Mouse (Mus musculus): ENCODE data around the gene Ly6g5c.

DNA sequence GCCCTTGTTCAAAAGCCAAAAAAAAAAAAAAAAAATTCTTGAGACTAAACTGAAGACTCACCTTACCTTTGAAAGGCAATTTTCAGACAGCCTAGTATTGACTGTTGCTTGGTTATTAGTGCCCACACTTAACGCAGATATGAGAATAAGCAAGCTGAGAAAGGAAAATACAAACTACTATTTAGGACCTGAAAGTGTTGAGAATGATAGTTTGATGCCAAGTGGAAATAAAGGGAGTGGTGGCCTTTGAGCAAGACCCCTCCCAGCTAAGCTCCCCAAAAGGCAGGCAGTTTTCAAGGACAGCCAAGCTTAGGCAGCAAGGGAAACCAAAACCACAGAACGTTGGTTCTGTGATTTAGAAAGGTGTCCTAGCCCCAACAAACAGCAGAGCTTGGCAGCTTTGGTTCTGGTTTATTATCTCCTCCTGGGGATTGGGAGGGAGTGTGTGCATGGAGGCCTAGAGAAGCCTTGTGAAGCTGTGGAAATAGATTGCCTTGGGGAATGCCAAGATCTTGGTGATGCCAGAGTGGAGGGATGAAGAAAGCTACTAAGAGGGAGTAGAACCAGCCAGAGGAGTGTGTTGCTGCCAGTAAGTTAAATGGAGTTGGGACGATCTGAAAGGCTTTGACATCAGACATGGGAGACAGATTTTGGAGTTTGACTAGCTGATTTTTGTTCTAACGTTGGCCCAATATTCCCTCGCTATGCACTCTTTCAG is 40.0 kb downstream of the Ly6g5c start:
- TF ChIP-seq CTCF (conservative IDR thresholded peaks at IDR 0.05; ENCODE audit: insufficient read depth, insufficient read length, low read depth, low read length) (no peak), POLR2A (IDR thresholded peaks at IDR 0.05; ENCODE audit: low read depth, low read length) (no peak)

All from kidney, adult 2 months (tissue).